Mouse (Mus musculus): Measurements from ENCODE around the gene Jhy.

DNA sequence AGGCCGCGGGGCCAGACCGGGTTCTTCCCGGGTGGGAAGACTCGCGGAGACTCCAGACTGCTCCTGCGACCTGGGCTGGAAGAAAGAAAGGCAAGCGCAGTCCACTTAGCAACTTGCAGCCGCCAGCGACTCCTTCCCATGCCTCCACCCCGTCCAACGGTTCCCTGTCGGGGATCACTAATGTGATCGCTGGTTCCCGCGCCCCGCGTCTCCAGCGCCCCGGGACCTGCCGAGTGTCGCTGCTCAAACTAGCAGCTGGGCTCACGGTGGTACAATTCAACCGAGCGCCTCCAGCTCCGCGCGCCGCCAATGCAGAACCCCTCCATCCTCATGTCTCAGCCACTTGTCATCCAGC, 86.1 kb downstream of the Jhy start:
- TF ChIP-seq CTCF (IDR thresholded peaks at IDR 0.05) (no peak), POLR2A (IDR thresholded peaks at IDR 0.05; ENCODE audit: insufficient read depth, low read depth, low read length) (no peak)
